Mouse (Mus musculus) CH12.LX (cell line): ENCODE results near the gene Aldoart2. TPM values are rescaled to one million over a fixed set of nuclear protein-coding genes. Genes with fewer than 3 reads are reported as not detected.

Source experiments
- DNase-seq: peaks from one replicate; pipeline ENCODE4 v3.0.0-alpha.2; 2013; ENCODE audit errors: extremely low read depth
- H3K27ac ChIP-seq: 2 replicates; pipeline ENCODE4 v1.5.1; 2012; ENCODE audit warnings: low read depth, mild to moderate bottlenecking, control low read depth, moderate library complexity; ENCODE audit not compliant: insufficient read depth
- H3K27me3 ChIP-seq: replicated peaks from 2 replicates; pipeline ENCODE3; 2012; ENCODE audit warnings: inconsistent platforms
- H3K36me3 ChIP-seq, 2 experiments: replicated peaks in 1 of 2; 2 replicates each; pipeline versions ENCODE3 to v1.6.1; 2012; ENCODE audit warnings: inconsistent platforms in 1 of 2, low read length in 1 of 2, mild to moderate bottlenecking in 1 of 2, mixed read lengths in 1 of 2, moderate library complexity in 1 of 2; ENCODE audit not compliant: control insufficient read depth in 1 of 2, insufficient read depth in 1 of 2
- H3K4me1 ChIP-seq, 2 experiments: 2 replicates each; pipeline ENCODE4 v1.6.1; 2012; ENCODE audit warnings: inconsistent platforms in 1 of 2, moderate library complexity in 1 of 2; ENCODE audit not compliant: insufficient read depth in 2 of 2, control insufficient read depth in 1 of 2
- H3K4me2 ChIP-seq: 2 replicates; pipeline ENCODE4 v1.6.1; 2012; ENCODE audit warnings: low read depth, mild to moderate bottlenecking, control low read depth; ENCODE audit not compliant: poor library complexity, insufficient read depth, severe bottlenecking
- H3K4me3 ChIP-seq, 3 experiments: fragments of 150-350 bp in 1 of 3; sonication (generic) in 1 of 3; replicated peaks in 1 of 3; 2 replicates each; pipeline versions ENCODE3 to v1.5.1; 2011 to 2012; ENCODE audit warnings: low read depth in 2 of 3, low read length in 2 of 3, mild to moderate bottlenecking in 2 of 3, moderate library complexity in 2 of 3, control low read depth in 1 of 3, improper control_type of control experiment in 1 of 3, inconsistent platforms in 1 of 3, mixed read lengths in 1 of 3; ENCODE audit not compliant: poor library complexity in 1 of 3
- H3K79me2 ChIP-seq: replicated peaks from 2 replicates; pipeline ENCODE4 v1.6.1; 2012; ENCODE audit warnings: mild to moderate bottlenecking, moderate library complexity; ENCODE audit not compliant: control insufficient read depth, poor library complexity, insufficient read depth, severe bottlenecking; ENCODE audit errors: extremely low read depth
- H3K9ac ChIP-seq: 2 replicates; pipeline ENCODE4 v1.6.1; 2012; ENCODE audit warnings: low read depth, mild to moderate bottlenecking, control low read depth, moderate library complexity; ENCODE audit not compliant: insufficient read depth
- H3K9me3 ChIP-seq: replicated peaks from 2 replicates; pipeline ENCODE3; 2012; ENCODE audit warnings: low read length, inconsistent platforms, mixed read lengths
- CHD2 ChIP-seq: IDR thresholded peaks from 2 replicates; pipeline ENCODE4 v1.6.1; 2011; ENCODE audit warnings: low read length, improper control_type of control experiment
- E2F4 ChIP-seq: IDR thresholded peaks from 2 replicates; pipeline ENCODE4 v1.6.1; 2011; ENCODE audit warnings: low read depth, low read length, improper control_type of control experiment; ENCODE audit not compliant: insufficient replicate concordance
- EP300 ChIP-seq: IDR thresholded peaks from 2 replicates; pipeline ENCODE4 v1.6.1; 2011; ENCODE audit warnings: low read length, improper control_type of control experiment
- ETS1 ChIP-seq: conservative IDR thresholded peaks from 2 replicates; pipeline ENCODE4 v1.6.1; 2012; ENCODE audit warnings: low read depth, mild to moderate bottlenecking, inconsistent platforms, low read length, improper control_type of control experiment, moderate library complexity
- GABPA ChIP-seq: IDR thresholded peaks from 2 replicates; pipeline ENCODE4 v1.6.1; 2012; ENCODE audit warnings: low read depth, low read length, improper control_type of control experiment, inconsistent platforms; ENCODE audit not compliant: insufficient replicate concordance
- HCFC1 ChIP-seq: IDR thresholded peaks from 2 replicates; pipeline ENCODE4 v1.6.1; 2012; ENCODE audit warnings: low read depth, mild to moderate bottlenecking, inconsistent platforms, low read length, improper control_type of control experiment
- MAFK ChIP-seq: IDR thresholded peaks from 2 replicates; pipeline ENCODE4 v1.6.1; 2011; ENCODE audit warnings: low read length, improper control_type of control experiment; ENCODE audit not compliant: insufficient replicate concordance
- MAX ChIP-seq: IDR thresholded peaks from 2 replicates; pipeline ENCODE4 v1.6.1; 2011; ENCODE audit warnings: low read length, improper control_type of control experiment
- MAZ ChIP-seq: IDR thresholded peaks from 2 replicates; pipeline ENCODE4 v1.6.1; 2012; ENCODE audit warnings: low read depth, mild to moderate bottlenecking, inconsistent platforms, low read length, improper control_type of control experiment, moderate library complexity
- MXI1 ChIP-seq: IDR thresholded peaks from 2 replicates; pipeline ENCODE4 v1.6.1; 2011; ENCODE audit warnings: mild to moderate bottlenecking, low read depth, low read length, improper control_type of control experiment
- MYC ChIP-seq: IDR thresholded peaks from 2 replicates; pipeline ENCODE4 v1.6.1; 2011; ENCODE audit warnings: low read depth, mild to moderate bottlenecking, improper control_type of control experiment, low read length
- NELFE ChIP-seq: IDR thresholded peaks from 2 replicates; pipeline ENCODE4 v1.6.1; 2011; ENCODE audit warnings: low read depth, low read length, improper control_type of control experiment
- POLR2A ChIP-seq: IDR thresholded peaks from 2 replicates; pipeline ENCODE4 v1.6.1; 2011; ENCODE audit warnings: low read depth, mild to moderate bottlenecking, improper control_type of control experiment, low read length
- POLR2AphosphoS2 ChIP-seq: IDR thresholded peaks from 2 replicates; pipeline ENCODE4 v1.6.1; 2011; ENCODE audit warnings: low read depth, low read length, improper control_type of control experiment
- RCOR1 ChIP-seq: conservative IDR thresholded peaks from 2 replicates; pipeline ENCODE4 v1.6.1; 2012; ENCODE audit warnings: low read depth, mild to moderate bottlenecking, inconsistent platforms, low read length, improper control_type of control experiment
- TCF12 ChIP-seq: IDR thresholded peaks from 2 replicates; pipeline ENCODE4 v1.6.1; 2014; ENCODE audit warnings: low read depth, mild to moderate bottlenecking, inconsistent platforms, low read length, improper control_type of control experiment
- ZC3H11A ChIP-seq: IDR thresholded peaks from 2 replicates; pipeline ENCODE4 v1.6.1; 2012; ENCODE audit warnings: low read depth, mild to moderate bottlenecking, inconsistent platforms, low read length, improper control_type of control experiment
- ZKSCAN1 ChIP-seq: IDR thresholded peaks from 2 replicates; pipeline ENCODE4 v1.6.1; 2012; ENCODE audit warnings: low read depth, inconsistent platforms, low read length, improper control_type of control experiment, borderline replicate concordance
- ZMIZ1 ChIP-seq: IDR thresholded peaks from 2 replicates; pipeline ENCODE4 v1.6.1; 2012; ENCODE audit warnings: low read depth, mild to moderate bottlenecking, inconsistent platforms, low read length, improper control_type of control experiment
- dilution Hi-C: fragments of 300-500 bp; cut with MboI; formaldehyde crosslinking; loops from 2 replicates; pipeline ENCODE4 v1.14.3; 2020; ENCODE audit warnings: low sequenced_read_pairs; ENCODE audit not compliant: extremely low pct_unique_long_range_greater_than_20kb, extremely low pct_ligation_motif_present
- in situ Hi-C: fragments of 300-500 bp; cut with MboI; formaldehyde crosslinking; loops from 3 replicates; pipeline ENCODE4 v1.14.3; 2019; ENCODE audit warnings: low sequenced_read_pairs, low pct_ligation_motif_present, low pct_unique_long_range_greater_than_20kb, mixed read lengths
- polyA plus RNA-seq: library from polyadenylated mRNA; unstranded; fragments of >175 nt; gene quantifications from 2 replicates; pipeline ENCODE4 v1.2.1, GENCODE M21; 2012; ENCODE audit warnings: low read depth; ENCODE audit not compliant: insufficient read length
- total RNA-seq, 2 experiments: library from RNA; depleted of rRNA; stranded (reverse); fragments of 300-350 nt in 1 of 2; fragments of >200 nt in 1 of 2; gene quantifications; 2 replicates each; pipeline ENCODE4 v1.2.3; 2012 to 2014

The Aldoart2 gene
- total and polyA plus RNA-seq, 3 experiments: not detected

GRCm38 (mm10) chr12:55570646-55571045, 5.6 kb downstream of the Aldoart2 start:
- no peak for TF ChIP-seq ZKSCAN1
- no peak for TF ChIP-seq NELFE
- no peak for TF ChIP-seq POLR2AphosphoS2
- TF ChIP-seq TCF12: no peak
- no peak for TF ChIP-seq MXI1
- no peak for TF ChIP-seq RCOR1
- TF ChIP-seq MAX: no peak
- no peak for TF ChIP-seq MAZ
- no peak for TF ChIP-seq E2F4
- no peak for TF ChIP-seq MAFK
- no peak for TF ChIP-seq ZC3H11A
- TF ChIP-seq ETS1: no peak
- TF ChIP-seq GABPA: no peak
- no peak for TF ChIP-seq ZMIZ1
- TF ChIP-seq MYC: no peak
- TF ChIP-seq EP300: no peak
- TF ChIP-seq HCFC1: no peak
- TF ChIP-seq POLR2A: no peak
- TF ChIP-seq CHD2: no peak
- no peak overlapping the region for H3K27ac ChIP-seq
- H3K36me3 ChIP-seq: no peaks in the 10 kb centered on the region
- H3K4me3 ChIP-seq: no peak overlapping the region
- H3K79me2 ChIP-seq: no peaks in the 10 kb centered on the region
- in situ Hi-C loops (no loop called here), dilution Hi-C loops (no loop called here)
- no peak overlapping the region for H3K4me2 ChIP-seq
- H3K9ac ChIP-seq: no peak overlapping the region
- no peaks in the 10 kb centered on the region for H3K9me3 ChIP-seq
- no peaks in the 10 kb centered on the region for H3K4me1 ChIP-seq
- no peaks in the 10 kb centered on the region for H3K27me3 ChIP-seq
- no peak for DNase-seq

GRCm38 (mm10) chr12:55571181-55571580, 6.1 kb downstream of the Aldoart2 start:
- dilution Hi-C loops (no loop called here), in situ Hi-C loops (no loop called here)
- TF ChIP-seq RCOR1 (no peak), ETS1 (no peak)

More at GRCm38 (mm10) chr12:55571181-55571580, 6.1 kb downstream of the Aldoart2 start:
- no peak overlapping the region for H3K4me3 ChIP-seq
- no peak overlapping the region for H3K9ac ChIP-seq
- H3K27me3 ChIP-seq: no peaks in the 10 kb centered on the region
- no peaks in the 10 kb centered on the region for H3K36me3 ChIP-seq
- H3K4me1 ChIP-seq: no peaks in the 10 kb centered on the region
- H3K27ac ChIP-seq: no peak overlapping the region
- no peak overlapping the region for H3K4me2 ChIP-seq
- H3K9me3 ChIP-seq: no peaks in the 10 kb centered on the region
- DNase-seq: no peak
- no peaks in the 10 kb centered on the region for H3K79me2 ChIP-seq
